Mouse (Mus musculus) myocyte (in vitro differentiated cells): ENCODE data around the gene Olfr566.

ENCODE experiments used
- CEBPB ChIP-seq: IDR thresholded peaks from 2 replicates; pipeline ENCODE4 v1.6.1; 2011; ENCODE audit warnings: mild to moderate bottlenecking, moderate library complexity; ENCODE audit not compliant: poor library complexity, insufficient read depth, severe bottlenecking
- MAX ChIP-seq: IDR thresholded peaks from one replicate; pipeline ENCODE4 v1.6.1; 2011; ENCODE audit warnings: low read depth, mild to moderate bottlenecking, control low read depth
- MYOG ChIP-seq, 3 experiments: IDR thresholded peaks; one replicate each; pipeline ENCODE4 v1.6.1; 2011; ENCODE audit warnings: control low read depth in 2 of 3, low read depth in 2 of 3, mild to moderate bottlenecking in 2 of 3; ENCODE audit not compliant: insufficient read length in 2 of 3, control insufficient read depth in 1 of 3, insufficient read depth in 1 of 3
- POLR2A ChIP-seq: IDR thresholded peaks from one replicate; pipeline ENCODE4 v1.6.1; 2011; ENCODE audit warnings: low read depth, mild to moderate bottlenecking, control low read depth, moderate library complexity; ENCODE audit not compliant: insufficient read length
- POLR2AphosphoS2 ChIP-seq: IDR thresholded peaks from one replicate; pipeline ENCODE4 v1.6.1; 2011; ENCODE audit warnings: low read depth, control low read depth; ENCODE audit not compliant: insufficient read length
- REST ChIP-seq: IDR thresholded peaks from one replicate; pipeline ENCODE4 v1.6.1; 2011; ENCODE audit warnings: mild to moderate bottlenecking, control low read depth, moderate library complexity; ENCODE audit not compliant: insufficient read depth, insufficient read length
- SRF ChIP-seq: IDR thresholded peaks from one replicate; pipeline ENCODE4 v1.6.1; 2011; ENCODE audit warnings: low read depth; ENCODE audit not compliant: control insufficient read depth, insufficient read length
- TCF12 ChIP-seq: IDR thresholded peaks from one replicate; pipeline ENCODE4 v1.6.1; 2011; ENCODE audit warnings: mild to moderate bottlenecking, control low read depth; ENCODE audit not compliant: poor library complexity, insufficient read depth, severe bottlenecking
- TCF3 ChIP-seq: IDR thresholded peaks from one replicate; pipeline ENCODE4 v1.6.1; 2011; ENCODE audit warnings: low read depth, control low read depth; ENCODE audit not compliant: insufficient read length
- USF1 ChIP-seq: IDR thresholded peaks from one replicate; pipeline ENCODE4 v1.6.1; 2011; ENCODE audit warnings: low read depth, mild to moderate bottlenecking, control low read depth, moderate library complexity

DNA sequence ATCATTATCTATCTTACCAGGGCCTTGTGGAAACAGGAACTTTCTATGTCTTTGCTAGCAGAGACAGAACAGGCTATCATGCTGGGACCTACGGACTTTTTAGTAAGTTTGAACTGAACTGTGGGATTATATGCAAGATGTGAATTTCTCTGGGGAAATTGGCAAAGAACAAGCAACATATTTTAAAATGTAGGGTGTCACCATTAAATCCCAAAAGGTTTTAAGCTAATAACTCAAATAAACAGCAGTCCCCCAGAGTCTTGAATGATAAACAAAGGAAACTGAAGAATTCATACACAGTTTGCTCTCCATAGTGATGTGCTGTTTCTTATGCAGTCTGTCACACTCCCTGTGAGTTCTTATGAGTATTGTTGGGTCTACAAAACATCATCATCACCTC, at the start of gene Olfr566:
- TF ChIP-seq POLR2A = no peak
- no peak for TF ChIP-seq USF1
- TF ChIP-seq MAX = no peak
- no peak for TF ChIP-seq POLR2AphosphoS2
- no peak for TF ChIP-seq TCF12
- TF ChIP-seq REST = no peak
- no peak for TF ChIP-seq TCF3
- no peak for TF ChIP-seq CEBPB
- TF ChIP-seq MYOG (IDR thresholded peaks at IDR 0.05; ENCODE audit: control insufficient read depth in 1 of 3, insufficient read depth in 1 of 3, insufficient read length in 2 of 3, low read depth in 2 of 3) = no peak
- TF ChIP-seq SRF = no peak
